Mouse (Mus musculus) megakaryocyte-erythroid progenitor cell, adult 5 weeks (primary cell): ENCODE measurements around the gene E430018J23Rik. TPM values are rescaled to one million over a fixed set of nuclear protein-coding genes. Genes with fewer than 3 reads are reported as not detected.

ENCODE experiments used
- polyA plus RNA-seq: library from polyadenylated mRNA; stranded (reverse); fragments of >175 nt; gene quantifications from 2 replicates; pipeline ENCODE4 v1.2.3, GENCODE M21; 2012

The E430018J23Rik gene
- polyA plus RNA-seq, result 8.6 and 11.3 TPM in 2 replicates

GRCm38 (mm10) chr7:127393157-127393943, at the start of gene E430018J23Rik:
TSS of gene E430018J23Rik (minus strand) at chr7:127393629.

GRCm38 (mm10) chr7:127421388-127422191, 28.2 kb upstream of the E430018J23Rik start, which contains the start of gene Zfp688:
TSS of gene Zfp688 (minus strand) at chr7:127422068.

DNA sequence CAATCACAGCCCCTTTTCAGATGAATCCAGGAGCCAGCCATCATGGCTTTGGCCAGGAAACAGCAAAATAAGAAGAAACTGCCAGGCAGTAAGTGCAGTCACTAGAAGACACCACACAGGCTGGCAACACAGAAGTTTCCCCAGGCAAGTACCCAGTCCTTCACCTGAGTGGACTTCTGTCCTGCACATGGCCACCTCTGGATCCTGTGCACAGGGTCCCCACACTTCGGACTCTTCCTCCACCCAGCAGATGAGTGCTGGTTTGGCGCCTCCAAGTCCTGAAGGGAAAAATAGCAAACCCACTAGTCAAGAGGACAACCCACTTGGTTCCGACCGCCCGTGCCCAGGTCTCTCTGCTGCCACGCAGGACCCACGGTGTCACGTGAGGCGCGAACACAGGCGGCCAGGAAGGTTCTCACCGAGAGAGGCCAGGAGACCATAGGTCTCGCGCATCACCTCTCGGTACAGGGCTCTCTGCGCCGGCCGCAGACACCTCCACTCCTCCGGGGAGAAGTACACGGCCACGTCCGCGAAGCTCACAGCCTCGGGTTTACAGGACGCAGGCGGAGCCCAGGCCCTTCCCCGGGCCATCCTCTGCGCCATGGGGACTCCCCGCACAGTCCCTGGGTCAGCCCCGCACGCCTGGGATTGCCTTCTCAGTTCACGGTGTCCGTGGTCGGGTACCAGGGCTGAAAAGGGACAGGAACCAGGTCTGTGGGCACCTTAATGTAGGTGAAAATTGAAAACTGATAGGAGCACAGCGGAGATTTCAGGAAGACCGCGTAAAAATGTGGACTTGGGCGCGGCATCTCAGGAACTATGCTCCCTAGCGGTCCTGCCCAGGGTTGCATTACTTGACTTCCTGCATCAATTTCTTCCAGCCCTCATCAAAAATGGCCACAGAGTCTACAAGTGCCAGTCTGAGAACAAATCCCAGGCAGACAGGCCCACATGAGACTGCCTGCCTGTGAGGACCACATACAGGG, 12.9 kb upstream of the E430018J23Rik start, which contains the start of gene Zfp764:
Gene Zfp764 (minus strand): TSS at position 821 of the 986 bp plus-strand sequence.

DNA sequence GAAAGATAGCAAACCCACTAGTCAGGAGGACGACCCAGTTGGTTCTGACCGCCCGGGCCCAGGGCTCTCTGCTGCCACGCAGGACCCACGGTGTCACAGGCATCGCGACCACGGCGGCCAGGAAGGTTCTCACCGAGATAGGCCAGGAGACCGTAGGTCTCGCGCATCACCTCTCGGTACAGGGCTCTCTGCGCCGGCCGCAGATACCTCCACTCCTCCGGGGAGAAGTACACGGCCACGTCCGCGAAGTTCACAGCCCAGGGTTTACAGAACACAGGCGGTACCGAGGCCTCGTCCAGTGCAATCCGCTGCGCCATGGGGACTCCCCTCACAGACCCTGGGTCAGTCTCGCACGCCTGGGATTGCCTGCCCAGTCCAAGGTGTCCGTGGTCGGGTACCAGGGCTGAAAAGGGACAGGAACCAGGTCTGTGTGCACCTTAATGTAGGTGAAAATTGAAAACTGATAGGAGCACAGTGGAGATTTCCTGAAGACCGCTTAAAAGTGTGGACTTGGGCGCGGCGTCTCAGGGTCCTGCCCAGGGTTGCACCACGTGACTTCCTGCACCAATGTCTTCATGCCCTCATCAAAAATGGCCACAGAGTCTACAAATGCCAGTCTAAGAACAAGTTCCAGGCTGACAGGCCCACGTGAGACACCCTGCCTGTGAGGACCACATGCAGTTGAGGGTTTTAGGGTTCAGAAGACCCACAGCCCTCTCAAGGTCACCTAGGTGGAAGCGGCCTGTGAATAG, 6.6 kb downstream of the E430018J23Rik start, which contains the start of gene 9130019O22Rik:
Gene 9130019O22Rik (minus strand): TSS at position 526 of the 752 bp plus-strand sequence.

DNA sequence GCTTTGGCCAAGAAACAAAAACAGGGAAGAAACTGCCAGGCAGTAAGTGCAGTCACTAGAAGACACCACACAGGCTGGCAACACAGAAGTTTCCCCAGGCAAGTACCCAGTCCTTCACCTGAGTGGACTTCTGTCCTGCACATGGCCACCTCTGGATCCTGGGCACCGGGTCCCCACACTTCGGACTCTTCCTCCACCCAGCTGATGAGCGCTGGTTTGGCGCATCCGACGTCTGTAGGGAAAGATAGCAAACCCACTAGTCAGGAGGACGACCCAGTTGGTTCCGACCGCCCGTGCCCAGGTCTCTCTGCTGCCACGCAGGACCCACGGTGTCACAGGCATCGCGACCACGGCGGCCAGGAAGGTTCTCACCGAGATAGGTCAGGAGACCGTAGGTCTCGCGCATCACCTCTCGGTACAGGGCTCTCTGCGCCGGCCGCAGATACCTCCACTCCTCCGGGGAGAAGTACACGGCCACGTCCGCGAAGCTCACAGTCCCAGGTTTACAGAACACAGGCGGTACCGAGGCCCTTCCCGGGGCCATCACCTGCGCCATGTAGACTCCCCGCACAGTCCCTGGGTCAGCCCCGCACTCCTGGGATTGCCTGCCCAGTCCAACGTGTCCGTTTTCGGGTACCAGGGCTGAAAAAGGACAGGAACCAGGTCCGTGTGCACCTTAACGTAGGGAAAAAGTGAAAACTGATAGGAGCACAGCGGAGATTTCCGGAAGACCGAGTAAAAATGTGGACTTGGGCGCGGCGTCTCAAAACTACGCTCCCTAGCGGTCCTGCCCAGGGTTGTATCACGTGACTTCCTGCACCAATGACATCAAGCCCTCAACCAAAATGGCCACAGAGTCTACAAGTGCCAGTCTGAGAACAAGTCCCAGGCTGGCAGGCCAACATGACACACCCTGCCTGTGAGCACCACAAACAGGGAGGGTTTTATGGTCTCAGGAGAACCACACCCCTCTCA, 17.9 kb downstream of the E430018J23Rik start, which contains the start of gene Zfp747:
Gene Zfp747 (minus strand): TSS at position 780 of the 975 bp plus-strand sequence.

DNA sequence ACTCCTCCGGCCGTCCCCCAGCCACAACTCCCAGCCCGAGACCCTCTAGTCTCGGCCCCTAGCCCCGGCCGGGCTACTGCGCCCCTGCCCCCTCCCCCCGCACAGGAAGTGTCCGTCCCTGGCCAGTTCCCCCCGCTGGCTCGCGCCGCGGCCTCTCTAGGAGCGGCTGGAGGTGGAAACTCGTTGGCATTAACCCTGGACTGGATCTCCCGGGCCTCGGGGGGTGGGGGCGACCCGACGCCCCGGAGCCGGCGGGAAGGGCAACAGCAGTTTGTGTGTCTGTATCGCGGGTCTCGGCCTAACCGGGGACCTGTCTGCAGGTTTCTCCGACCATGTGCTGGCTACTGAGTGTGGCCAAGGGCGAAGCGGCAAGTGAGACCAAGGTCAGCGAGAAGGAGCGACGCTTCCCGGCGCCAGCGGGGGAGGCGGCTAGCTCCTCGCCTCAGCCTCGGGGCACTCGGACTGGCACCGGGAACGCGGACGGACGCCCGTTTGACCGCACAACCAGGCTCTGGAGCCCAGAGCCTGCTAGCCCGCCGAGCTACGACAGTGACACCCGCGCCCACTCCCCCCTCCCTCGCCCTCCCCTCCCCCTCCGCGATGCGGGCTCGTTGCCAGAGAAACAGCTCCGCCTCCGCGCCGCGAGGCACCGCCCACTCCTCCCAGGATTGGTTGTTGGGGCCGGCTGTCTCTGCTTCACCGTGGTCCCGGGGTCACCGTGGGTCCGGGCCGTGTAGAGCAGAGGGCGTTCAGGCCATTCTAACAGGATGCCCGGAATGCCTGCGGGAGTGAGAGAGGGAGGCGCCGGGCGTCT, 47.7 kb downstream of the E430018J23Rik start, which contains the start of gene Zfp768:
Gene Zfp768 (minus strand): TSS at position 78 of the 814 bp plus-strand sequence.

Other genes with a start within 250 kb of the E430018J23Rik start
- gene Cd2bp2, start 197.6 kb downstream of the E430018J23Rik start, polyA plus RNA-seq, result 56.3 and 72.8 TPM in 2 replicates
- 65.6 and 68.1 TPM in 2 replicates for gene Tbc1d10b, start 185.2 kb downstream of the E430018J23Rik start, polyA plus RNA-seq
- 1.6 and 3.1 TPM in 2 replicates for gene Mylpf, start 184.7 kb downstream of the E430018J23Rik start, polyA plus RNA-seq
- 21.1 and 24.7 TPM in 2 replicates for gene Zfp553, start 160.6 kb downstream of the E430018J23Rik start, polyA plus RNA-seq
- gene Sept1, start 160.5 kb downstream of the E430018J23Rik start, polyA plus RNA-seq, result 148 and 225 TPM in 2 replicates
- 82.3 and 89.5 TPM in 2 replicates for gene Zfp771, start 149.4 kb downstream of the E430018J23Rik start, polyA plus RNA-seq
- gene Dctpp1, start 132.9 kb downstream of the E430018J23Rik start, polyA plus RNA-seq, result 154 and 169 TPM in 2 replicates
- gene Sephs2, start 119.6 kb downstream of the E430018J23Rik start, polyA plus RNA-seq, result 27.0 and 35.1 TPM in 2 replicates
- 25.1 and 29.6 TPM in 2 replicates for gene Itgal, start 97.4 kb downstream of the E430018J23Rik start, polyA plus RNA-seq
- gene Zfp768, start 48.0 kb downstream of the E430018J23Rik start, polyA plus RNA-seq, result 29.2 and 33.9 TPM in 2 replicates
- gene Zfp747, start 17.6 kb downstream of the E430018J23Rik start, polyA plus RNA-seq, result 5.6 and 7.2 TPM in 2 replicates
- 0.43 and 0.74 TPM in 2 replicates for gene 9130019O22Rik, start 6.5 kb downstream of the E430018J23Rik start, polyA plus RNA-seq
- 1.5 and 1.8 TPM in 2 replicates for gene Zfp764, start 13.2 kb upstream of the E430018J23Rik start, polyA plus RNA-seq
- gene Zfp688, start 28.4 kb upstream of the E430018J23Rik start, polyA plus RNA-seq, result 11.3 and 11.9 TPM in 2 replicates
- 11.6 and 13.2 TPM in 2 replicates for gene Zfp689, start 55.5 kb upstream of the E430018J23Rik start, polyA plus RNA-seq
- gene Prr14, start 66.0 kb upstream of the E430018J23Rik start, polyA plus RNA-seq, result 92.8 and 98.3 TPM in 2 replicates
- 625 and 719 TPM in 2 replicates for gene Fbrs, start 85.6 kb upstream of the E430018J23Rik start, polyA plus RNA-seq
- gene Srcap, start 118.4 kb upstream of the E430018J23Rik start, polyA plus RNA-seq, result 35.3 and 51.2 TPM in 2 replicates
- 30.8 and 43.6 TPM in 2 replicates for gene Gm42715, start 126.0 kb upstream of the E430018J23Rik start, polyA plus RNA-seq
- 1.3 and 2.0 TPM in 2 replicates for gene Tmem265, start 167.8 kb upstream of the E430018J23Rik start, polyA plus RNA-seq
- 75.3 and 94.9 TPM in 2 replicates for gene Phkg2, start 179.7 kb upstream of the E430018J23Rik start, polyA plus RNA-seq
- 2.8 and 5.3 TPM in 2 replicates for gene Ccdc189, start 195.0 kb upstream of the E430018J23Rik start, polyA plus RNA-seq
- 51.4 and 68.4 TPM in 2 replicates for gene Rnf40, start 195.1 kb upstream of the E430018J23Rik start, polyA plus RNA-seq
- gene Zfp629, start 222.2 kb upstream of the E430018J23Rik start, polyA plus RNA-seq, result 22.5 and 24.1 TPM in 2 replicates